Mouse (Mus musculus): Measurements from ENCODE around the gene Krtap4-1. TPM values are rescaled to one million over a fixed set of nuclear protein-coding genes. Genes with fewer than 3 reads are reported as not detected.
"Not testable (repeated sequence)": the region's sequence is repeated elsewhere in the genome, so short reads cannot be mapped to it uniquely, and the experiment has no call there.

Gene Krtap4-1
- polyA plus RNA-seq, 1 experiment: not detected

GRCm38 (mm10) chr11:99644351-99644750 lies 16.3 kb upstream of the Krtap4-1 start:
- Histone ChIP-seq H3K4me1 (ENCODE audit: control insufficient read depth, insufficient read depth, low read length) (no peaks in the 10 kb centered on the region), H3K27ac (ENCODE audit: insufficient read depth, low read length) (no peak overlapping the region), H3K27me3 (ENCODE audit: control insufficient read depth, insufficient read depth, low read length) (no peaks in the 10 kb centered on the region), H3K4me3 (replicated peaks; ENCODE audit: insufficient read depth, low read depth, low read length) (no peak overlapping the region)
- TF ChIP-seq CTCF (IDR thresholded peaks at IDR 0.05; ENCODE audit: borderline replicate concordance, insufficient read depth, low read depth, low read length) (no peak), POLR2A (IDR thresholded peaks at IDR 0.05; ENCODE audit: borderline replicate concordance, insufficient read depth, low read length) (no peak)
- DNase-seq: no peak
- WGBS: 49% methylated on average over 3 of the region's 3 CpGs

DNA sequence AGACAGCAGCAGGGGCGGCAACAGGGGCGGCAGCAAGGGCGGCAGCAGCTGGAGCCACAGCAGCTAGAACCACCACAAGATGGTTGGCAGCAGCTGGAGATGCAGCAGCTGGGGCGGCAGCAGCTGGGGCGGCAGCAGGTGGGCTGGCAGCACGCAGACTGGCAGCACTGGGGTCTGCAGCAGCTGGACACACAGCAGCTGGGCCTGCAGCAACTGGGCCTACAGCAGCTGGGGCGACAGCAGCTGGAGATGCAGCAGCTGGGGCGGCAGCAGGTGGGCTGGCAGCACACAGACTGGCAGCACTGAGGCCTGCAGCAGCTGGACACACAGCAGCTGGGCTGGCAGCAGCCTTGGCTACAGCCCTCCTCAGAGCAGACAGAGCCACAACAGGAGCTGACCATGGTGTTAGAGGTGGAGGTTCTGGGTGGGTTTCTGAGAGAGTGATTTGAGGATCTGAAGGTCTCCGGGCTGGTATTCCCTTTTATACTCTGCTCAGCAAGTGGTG lies 15.6 kb upstream of the Krtap4-1 start, which contains the start of gene Krtap4-7:
Gene Krtap4-7, minus strand, starts transcription at position 455 of the 505 bp plus-strand sequence.
- not testable (repeated sequence) for H3K4me3 ChIP-seq (replicated peaks; ENCODE audit: insufficient read depth, low read depth, low read length); H3K27me3 ChIP-seq (ENCODE audit: control insufficient read depth, insufficient read depth, low read length); H3K4me1 ChIP-seq (ENCODE audit: control insufficient read depth, insufficient read depth, low read length); H3K27ac ChIP-seq (ENCODE audit: insufficient read depth, low read length); DNase-seq
- WGBS: 87% methylated on average over 9 of the region's 9 CpGs

- no peaks in the 10 kb centered on the region for H3K27me3 ChIP-seq (ENCODE audit: control insufficient read depth, insufficient read depth, low read length)
- 25% methylated on average over 1 of the region's 1 CpGs for WGBS
- H3K27ac ChIP-seq (ENCODE audit: insufficient read depth, low read length): no peak overlapping the region
- TF ChIP-seq CTCF (IDR thresholded peaks at IDR 0.05; ENCODE audit: borderline replicate concordance, insufficient read depth, low read depth, low read length): no peak
- H3K4me1 ChIP-seq (ENCODE audit: control insufficient read depth, insufficient read depth, low read length): no peaks in the 10 kb centered on the region
- no peak overlapping the region for H3K4me3 ChIP-seq (replicated peaks; ENCODE audit: insufficient read depth, low read depth, low read length)
- no peak for DNase-seq
These were observed 12.9 kb upstream of the Krtap4-1 start for GRCm38 (mm10) chr11:99640926-99641325.

DNA sequence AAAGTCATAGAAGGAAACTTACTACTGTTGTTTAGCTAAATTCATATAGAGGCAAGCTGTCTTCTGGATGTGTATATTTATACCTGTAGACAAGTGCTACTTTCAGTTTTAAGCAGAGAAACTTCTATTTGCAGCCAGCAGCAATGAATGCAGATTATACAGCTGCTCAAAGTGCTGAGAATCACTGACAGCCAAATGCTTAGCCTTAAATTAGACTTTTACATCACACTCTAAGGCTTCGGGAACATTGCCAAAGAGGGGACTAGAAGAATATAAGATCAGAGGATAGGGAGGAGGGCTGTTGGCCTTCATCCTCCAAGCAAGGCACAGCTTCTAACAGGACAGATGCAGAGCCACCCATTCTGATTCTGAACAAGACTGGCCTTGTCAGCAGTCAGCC lies 9.0 kb upstream of the Krtap4-1 start:
- no peak for DNase-seq
- no peak overlapping the region for H3K4me3 ChIP-seq (replicated peaks; ENCODE audit: insufficient read depth, low read depth, low read length)
- H3K4me1 ChIP-seq (ENCODE audit: control insufficient read depth, insufficient read depth, low read length): no peaks in the 10 kb centered on the region
- TF ChIP-seq POLR2A (IDR thresholded peaks at IDR 0.05; ENCODE audit: borderline replicate concordance, insufficient read depth, low read length): no peak
- TF ChIP-seq CTCF (IDR thresholded peaks at IDR 0.05; ENCODE audit: borderline replicate concordance, insufficient read depth, low read depth, low read length): no peak
- WGBS: 48% methylated on average over 1 of the region's 1 CpGs
- no peak overlapping the region for H3K27ac ChIP-seq (ENCODE audit: insufficient read depth, low read length)
- no peaks in the 10 kb centered on the region for H3K27me3 ChIP-seq (ENCODE audit: control insufficient read depth, insufficient read depth, low read length)

DNA sequence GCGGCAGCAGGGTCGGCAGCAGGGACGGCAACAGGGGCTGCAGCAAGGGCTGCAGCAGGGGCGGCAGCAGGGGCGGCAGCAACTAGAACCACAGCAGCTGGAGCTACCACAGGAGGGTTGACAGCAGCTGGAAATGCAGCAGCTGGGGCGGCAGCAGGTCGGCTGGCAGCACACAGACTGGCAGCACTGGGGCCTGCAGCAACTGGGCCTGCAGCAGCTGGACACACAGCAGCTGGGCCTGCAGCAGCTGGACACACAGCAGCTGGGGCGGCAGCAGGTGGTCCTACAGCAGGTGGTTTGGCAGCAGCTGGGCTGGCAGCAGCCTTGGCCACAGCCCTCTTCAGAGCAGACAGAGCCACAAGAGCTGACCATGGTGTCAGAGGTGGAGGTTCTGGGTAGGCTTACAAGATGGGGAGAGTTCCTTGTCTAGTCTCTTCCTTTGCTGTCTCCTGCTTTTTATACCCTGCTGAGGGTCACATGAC lies 6.7 kb upstream of the Krtap4-1 start, which contains the start of gene Krtap4-2:
Gene Krtap4-2, minus strand, starts transcription at position 432 of the 482 bp plus-strand sequence.
- WGBS: 43% methylated on average over 8 of the region's 8 CpGs
- no peak for TF ChIP-seq CTCF (IDR thresholded peaks at IDR 0.05; ENCODE audit: borderline replicate concordance, insufficient read depth, low read depth, low read length)
- TF ChIP-seq POLR2A (IDR thresholded peaks at IDR 0.05; ENCODE audit: borderline replicate concordance, insufficient read depth, low read length): no peak
- Histone ChIP-seq H3K27ac (ENCODE audit: insufficient read depth, low read length) (no peak within 1 kb of the TSS), H3K27me3 (ENCODE audit: control insufficient read depth, insufficient read depth, low read length) (no peaks in the 10 kb centered on the region), H3K4me1 (ENCODE audit: control insufficient read depth, insufficient read depth, low read length) (no peaks in the 10 kb centered on the region), H3K4me3 (replicated peaks; ENCODE audit: insufficient read depth, low read depth, low read length) (no peak within 1 kb of the TSS)
- DNase-seq: no peak

- Histone ChIP-seq H3K27me3 (ENCODE audit: control insufficient read depth, insufficient read depth, low read length) (no peaks in the 10 kb centered on the region), H3K4me1 (ENCODE audit: control insufficient read depth, insufficient read depth, low read length) (no peaks in the 10 kb centered on the region), H3K4me3 (replicated peaks; ENCODE audit: insufficient read depth, low read depth, low read length) (no peak overlapping the region), H3K27ac (ENCODE audit: insufficient read depth, low read length) (no peak overlapping the region)
- TF ChIP-seq CTCF (IDR thresholded peaks at IDR 0.05; ENCODE audit: borderline replicate concordance, insufficient read depth, low read depth, low read length) (no peak), POLR2A (IDR thresholded peaks at IDR 0.05; ENCODE audit: borderline replicate concordance, insufficient read depth, low read length) (no peak)
- WGBS: 81% methylated on average over 2 of the region's 2 CpGs
- DNase-seq: no peak
These were observed 5.3 kb upstream of the Krtap4-1 start for GRCm38 (mm10) chr11:99633293-99633692.

DNA sequence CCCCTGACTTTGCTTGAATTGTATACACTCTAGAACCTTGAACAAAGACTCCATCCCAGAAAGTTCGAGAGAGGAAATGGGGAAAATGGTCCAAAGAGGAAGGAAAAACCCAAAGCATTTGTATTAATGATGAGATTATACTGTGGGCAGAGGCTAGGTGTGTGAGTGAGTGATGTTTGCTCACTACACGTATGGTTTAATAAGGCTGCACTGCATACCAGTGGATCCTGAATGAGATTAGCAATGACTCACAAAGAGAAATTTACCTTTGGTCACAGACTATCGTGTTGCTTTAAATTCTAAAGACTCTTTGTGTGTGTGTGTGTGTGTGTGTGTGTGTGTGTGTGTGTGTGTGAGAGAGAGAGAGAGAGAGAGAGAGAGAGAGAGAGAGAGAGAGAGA lies 2.9 kb upstream of the Krtap4-1 start:
- WGBS: 74% methylated on average over 3 of the region's 3 CpGs
- Histone ChIP-seq H3K4me3 (replicated peaks; ENCODE audit: insufficient read depth, low read depth, low read length) (no peak overlapping the region), H3K27ac (ENCODE audit: insufficient read depth, low read length) (no peak overlapping the region), H3K4me1 (ENCODE audit: control insufficient read depth, insufficient read depth, low read length) (no peaks in the 10 kb centered on the region), H3K27me3 (ENCODE audit: control insufficient read depth, insufficient read depth, low read length) (no peaks in the 10 kb centered on the region)
- DNase-seq: no peak
- TF ChIP-seq CTCF (IDR thresholded peaks at IDR 0.05; ENCODE audit: borderline replicate concordance, insufficient read depth, low read depth, low read length) (no peak), POLR2A (IDR thresholded peaks at IDR 0.05; ENCODE audit: borderline replicate concordance, insufficient read depth, low read length) (no peak)

GRCm38 (mm10) chr11:99620335-99620734 lies 7.7 kb downstream of the Krtap4-1 start, which contains the start of gene Gm11562:
Gene Gm11562 (minus strand): TSS chr11:99620435.
- H3K4me3 ChIP-seq (replicated peaks; ENCODE audit: insufficient read depth, low read depth, low read length): no peak within 1 kb of the TSS
- DNase-seq: no peak
- TF ChIP-seq POLR2A (IDR thresholded peaks at IDR 0.05; ENCODE audit: borderline replicate concordance, insufficient read depth, low read length) (no peak), CTCF (IDR thresholded peaks at IDR 0.05; ENCODE audit: borderline replicate concordance, insufficient read depth, low read depth, low read length) (no peak)
- 96% methylated on average over 2 of the region's 2 CpGs for WGBS
- H3K27me3 ChIP-seq (ENCODE audit: control insufficient read depth, insufficient read depth, low read length): no peaks in the 10 kb centered on the region
- H3K4me1 ChIP-seq (ENCODE audit: control insufficient read depth, insufficient read depth, low read length): no peaks in the 10 kb centered on the region
- H3K27ac ChIP-seq (ENCODE audit: insufficient read depth, low read length): no peak within 1 kb of the TSS

Measured in cerebellum, adult 2 months (tissue).